Mouse (Mus musculus) layer of hippocampus, adult 9-11 months (tissue): Measurements from ENCODE around the gene Wnk2.

ENCODE experiments used
- DNase-seq: peaks from one replicate; pipeline ENCODE4 v3.0.0; 2022

The Wnk2 gene

DNA sequence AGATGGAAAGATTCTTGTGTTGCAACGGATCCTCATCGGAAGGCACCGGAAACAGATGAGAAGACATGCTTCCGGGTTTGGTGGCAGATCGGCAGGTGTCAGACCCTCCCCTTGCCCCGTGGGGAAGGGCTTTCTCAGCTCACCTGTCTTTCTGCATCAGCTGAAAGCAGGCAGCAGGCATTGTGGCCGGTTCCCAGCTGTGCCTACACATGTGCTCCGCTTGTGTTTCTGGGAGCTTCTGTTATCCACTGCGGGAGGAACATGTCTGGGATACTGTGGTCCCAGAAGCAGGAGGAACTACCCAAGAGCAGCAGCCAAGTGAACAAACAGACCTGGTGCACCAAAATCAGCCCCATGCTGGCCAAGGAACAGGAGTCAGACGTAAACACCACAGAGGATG lies 27.7 kb upstream of the Wnk2 start:
- no peak for DNase-seq

DNA sequence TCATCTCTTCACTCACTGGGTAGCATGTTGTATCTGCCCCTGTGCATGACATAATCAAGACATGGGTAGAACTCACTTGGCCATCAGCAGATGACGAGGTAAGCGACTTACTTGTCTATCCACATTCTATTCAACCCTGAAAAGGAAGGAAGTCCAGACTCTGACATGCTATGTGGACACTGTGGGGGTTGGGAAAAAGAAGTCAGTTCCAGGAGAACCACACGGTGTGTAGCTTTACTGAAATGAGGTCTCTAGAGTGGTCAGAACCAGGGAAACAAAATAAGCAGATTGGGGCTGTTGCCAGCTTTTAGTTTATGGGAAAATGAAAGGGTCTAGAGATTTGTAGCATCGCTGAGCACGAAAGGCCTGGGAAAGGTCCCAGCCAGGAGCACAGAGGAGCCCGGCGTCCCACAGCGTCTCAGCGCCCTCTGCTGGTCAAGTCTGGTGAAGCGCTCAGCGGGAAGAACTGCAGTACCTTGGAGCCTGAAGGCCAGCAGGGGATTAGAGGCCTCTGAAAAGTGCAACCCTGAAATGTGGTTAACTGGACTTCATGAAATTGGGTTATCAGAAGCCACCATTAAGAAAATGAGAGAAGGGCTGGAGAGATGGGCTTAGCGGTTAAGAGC lies 25.3 kb upstream of the Wnk2 start:
- peak; percentile 77 for DNase-seq

DNA sequence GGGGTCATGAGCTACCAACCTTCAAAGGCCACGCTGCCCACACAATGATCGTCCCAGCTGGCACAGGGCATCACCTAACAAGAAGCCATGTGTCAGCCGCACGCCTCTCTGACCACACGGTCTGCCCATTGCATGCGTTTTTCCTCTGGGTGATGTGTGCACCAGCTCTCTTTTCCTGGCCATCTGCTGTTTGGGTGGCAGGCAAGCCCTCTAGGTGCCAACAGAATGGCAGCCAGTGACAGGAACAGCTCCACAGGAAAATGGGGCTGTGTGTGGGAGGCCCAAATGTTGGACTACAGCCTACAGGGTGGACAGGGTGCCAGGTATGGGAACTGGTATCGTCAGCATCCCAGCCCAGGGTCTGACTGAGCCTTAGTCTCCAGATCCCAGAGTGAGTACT lies 24.5 kb upstream of the Wnk2 start:
- DNase-seq: peak; percentile 71

DNA sequence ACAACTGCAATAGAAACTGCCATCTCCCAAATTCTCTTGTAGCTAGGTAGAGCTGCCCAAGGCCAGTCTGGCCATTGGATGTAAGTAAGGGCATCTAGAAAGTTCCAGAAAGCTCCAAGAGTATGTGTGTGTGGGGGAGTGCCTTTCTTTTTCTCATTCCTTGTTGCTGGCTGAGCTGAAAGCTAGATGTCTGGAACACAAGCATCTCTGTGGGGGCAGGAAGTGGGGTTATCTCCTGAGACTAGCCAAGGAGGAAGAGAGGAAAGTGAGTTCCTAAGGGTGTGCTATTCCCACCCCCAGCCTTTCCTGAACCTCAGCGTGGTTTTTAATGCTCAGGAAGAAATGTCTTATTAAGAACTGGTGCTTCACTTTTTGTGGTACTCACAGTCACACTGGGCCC lies 23.9 kb upstream of the Wnk2 start:
- DNase-seq: no peak

DNA sequence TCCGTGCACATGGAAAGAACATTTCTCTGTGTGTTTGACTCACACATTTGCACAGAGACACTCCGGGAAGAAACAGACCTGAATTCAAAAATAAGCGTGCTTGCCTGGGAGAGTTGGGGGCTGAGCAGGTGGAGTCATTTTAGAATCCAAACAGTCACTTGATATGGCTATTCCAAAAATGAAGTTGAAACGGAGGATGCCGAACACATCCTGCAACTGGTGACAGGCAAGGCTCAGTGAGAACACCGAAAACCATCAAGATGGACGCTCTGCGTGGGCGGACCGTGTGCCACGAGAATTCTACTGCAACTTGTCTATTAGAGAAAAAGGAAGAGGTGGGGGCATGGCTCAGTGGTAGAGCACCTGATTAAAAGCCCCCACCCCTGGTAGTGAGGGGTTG lies 22.8 kb upstream of the Wnk2 start:
- DNase-seq: no peak

DNA sequence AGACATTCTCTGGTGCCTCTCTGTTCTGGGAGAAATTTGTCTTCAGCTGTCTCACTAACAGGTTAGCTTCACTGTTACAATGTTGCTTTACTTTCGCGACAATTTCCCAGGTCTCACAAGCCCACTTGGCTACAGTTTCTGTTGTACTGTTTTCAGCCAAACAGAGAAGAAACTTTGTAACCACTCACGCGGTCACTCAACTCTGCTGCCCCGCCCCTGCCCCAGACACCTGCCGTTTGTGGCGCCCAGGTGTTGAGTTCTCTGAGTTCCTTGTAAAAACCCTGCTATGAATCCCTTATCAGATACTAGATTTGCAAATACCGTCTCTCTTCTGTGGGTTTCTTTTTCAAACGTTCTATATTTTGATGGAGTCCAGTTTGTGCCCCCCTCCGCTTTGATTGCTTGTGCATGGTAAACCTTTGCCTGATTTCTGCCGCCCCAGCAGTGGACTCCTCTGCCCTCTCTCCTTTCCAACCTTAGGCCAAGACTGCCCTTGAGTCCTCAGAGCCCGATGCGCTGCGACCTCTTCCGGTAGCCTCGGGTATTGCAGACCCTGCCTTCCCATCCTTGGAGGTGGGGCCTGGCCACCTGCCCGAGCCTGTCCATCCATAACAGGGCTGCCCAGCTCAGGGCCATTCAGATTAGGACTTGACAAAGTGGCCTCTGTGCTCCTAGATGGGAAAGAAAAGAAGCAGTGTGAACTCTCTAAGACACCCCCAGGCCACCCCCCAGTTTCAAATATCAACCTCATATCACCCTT lies 21.8 kb upstream of the Wnk2 start:
- peak; percentile 81 for DNase-seq

DNA sequence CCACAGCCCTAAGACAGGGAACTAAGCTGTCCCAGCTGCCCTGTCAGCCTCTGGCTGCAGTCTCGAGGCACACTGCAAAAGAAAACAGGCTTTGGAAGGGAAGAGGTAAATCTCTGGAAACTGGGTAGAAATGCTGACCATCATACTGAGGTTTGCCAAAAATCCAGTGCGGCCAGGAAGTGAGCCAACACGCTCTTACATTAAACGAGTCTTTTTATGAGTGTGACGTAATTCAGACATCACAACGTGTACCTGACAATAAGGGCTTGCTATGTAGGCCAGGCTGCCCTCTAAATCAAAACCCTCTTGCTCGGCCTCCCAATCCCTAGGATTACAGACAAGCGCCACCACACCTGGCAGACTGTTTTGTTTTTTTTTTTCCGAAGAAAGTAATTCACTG lies 19.3 kb upstream of the Wnk2 start:
- DNase-seq: no peak

DNA sequence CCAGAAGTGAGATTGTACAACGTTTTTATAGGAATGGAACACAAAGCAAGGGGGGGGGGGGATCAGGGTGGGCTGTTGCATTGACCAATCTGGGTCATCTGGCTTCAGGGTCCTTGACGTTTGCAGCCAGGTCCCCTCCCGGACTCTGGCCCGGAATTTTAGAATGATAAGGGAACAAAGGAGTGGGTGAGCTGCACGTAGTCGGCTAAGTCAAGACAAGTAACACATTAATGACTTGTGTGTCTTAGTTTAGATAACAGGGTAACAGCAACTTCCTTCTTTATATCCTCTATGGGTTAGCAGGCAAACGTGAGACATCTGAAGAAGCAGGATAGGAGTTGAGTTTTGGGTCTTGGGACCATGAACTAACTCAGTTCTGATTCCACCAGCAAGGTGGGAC lies 15.8 kb upstream of the Wnk2 start:
- no peak for DNase-seq

DNA sequence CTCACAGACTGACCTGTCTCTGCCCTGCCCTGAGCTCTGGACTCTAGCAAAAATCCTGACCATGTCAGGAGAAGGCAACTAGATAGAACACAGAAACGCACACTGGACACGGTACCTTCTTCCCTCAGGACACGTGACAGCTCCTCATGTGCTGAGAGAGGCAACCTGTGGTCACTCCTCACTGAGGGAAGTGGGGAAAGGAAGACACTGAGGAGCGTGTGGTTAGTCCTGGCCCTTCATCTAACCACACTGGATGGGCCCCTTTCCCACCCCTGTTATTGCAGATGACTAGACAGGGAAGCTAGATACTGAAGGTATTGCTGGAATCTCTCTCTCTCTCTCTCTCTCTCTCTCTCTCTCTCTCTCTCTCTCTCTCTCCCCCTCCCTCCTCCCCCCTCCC lies 14.9 kb upstream of the Wnk2 start:
- no peak for DNase-seq

DNA sequence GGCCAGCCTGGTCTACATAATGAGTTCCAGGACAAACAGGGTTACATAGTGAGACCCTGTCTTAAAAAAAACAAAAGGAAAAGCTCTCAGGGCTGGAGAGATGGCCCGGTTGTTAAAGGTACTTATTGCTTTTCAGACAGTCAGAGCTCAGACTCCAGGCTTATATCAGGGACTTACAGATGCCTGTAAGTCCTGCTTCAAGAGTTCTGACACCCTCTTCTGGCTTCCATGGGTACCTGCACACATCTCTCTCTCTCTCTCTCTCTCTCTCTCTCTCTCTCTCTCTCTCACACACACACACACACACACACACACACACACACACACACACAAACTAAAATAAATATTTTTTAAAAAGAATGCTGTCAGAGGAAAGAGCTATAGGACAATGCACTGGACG lies 13.4 kb upstream of the Wnk2 start:
- no peak for DNase-seq

DNA sequence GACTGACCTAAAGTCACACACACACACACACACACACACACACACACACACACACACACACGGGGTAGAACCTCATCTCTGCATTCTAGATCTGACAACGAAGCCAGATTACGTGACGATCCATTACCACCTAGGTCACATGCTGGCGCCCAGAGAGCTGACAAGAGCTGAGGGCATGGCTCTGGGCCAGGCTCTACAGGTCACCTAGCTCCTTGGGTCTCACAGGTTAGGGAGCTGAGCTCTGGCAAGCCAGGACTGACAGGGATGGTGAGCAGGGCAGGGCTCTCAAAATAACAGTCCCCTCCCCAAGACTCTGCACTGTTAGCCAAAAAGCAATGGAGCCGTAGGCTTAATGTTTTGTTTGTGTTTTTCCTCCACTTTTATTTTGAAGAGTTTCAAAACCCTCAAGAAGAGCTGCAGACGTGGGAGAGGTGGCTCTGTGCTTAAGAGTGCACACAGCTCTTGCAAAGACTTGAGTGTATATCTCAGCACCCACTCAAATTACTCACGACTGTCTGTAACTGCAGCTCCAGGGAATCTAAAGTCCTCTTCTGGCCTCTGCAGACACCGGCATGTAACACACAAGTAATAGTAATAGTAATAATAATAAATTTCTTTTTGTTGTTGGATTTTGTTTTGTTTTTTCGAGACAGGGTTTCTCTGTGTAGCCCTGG lies 10.4 kb upstream of the Wnk2 start:
- no peak for DNase-seq

DNA sequence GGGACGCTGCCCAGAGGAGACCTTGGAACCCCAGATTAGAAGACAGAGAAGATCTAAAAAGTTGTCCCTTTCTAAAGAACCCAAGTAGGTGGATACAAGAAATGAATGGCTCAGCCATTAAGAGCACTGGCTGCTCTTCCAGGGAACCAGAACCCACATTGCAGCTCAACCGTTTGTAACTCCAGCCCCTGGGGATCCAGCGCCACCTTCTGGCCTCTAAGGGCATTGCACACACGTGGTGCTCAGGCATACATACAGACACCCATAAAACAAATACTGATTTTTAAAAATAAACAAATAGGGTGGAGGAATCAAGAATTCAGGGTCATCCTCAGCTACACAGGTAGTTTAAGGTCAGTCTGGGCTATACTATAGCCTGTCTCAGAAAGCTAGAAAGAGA lies 8.8 kb upstream of the Wnk2 start:
- no peak for DNase-seq

DNA sequence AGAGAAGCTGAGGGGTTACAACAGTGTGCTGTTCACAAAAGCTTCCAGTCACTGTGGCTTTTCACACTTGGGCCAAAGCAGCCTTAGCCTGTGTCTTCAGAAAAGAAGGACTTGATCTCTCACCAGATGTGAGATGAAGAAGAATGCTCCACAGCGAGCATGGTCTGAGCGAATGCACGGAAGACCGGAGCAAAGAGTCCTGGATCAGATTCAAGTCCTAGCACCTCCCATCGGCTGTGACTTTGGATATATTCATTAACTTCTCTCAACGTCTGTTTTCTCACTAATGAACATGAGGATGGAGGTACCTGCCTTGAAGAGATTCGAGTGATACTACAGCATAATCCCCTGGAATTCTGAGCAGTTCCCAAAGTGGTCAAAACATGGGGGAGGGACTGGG lies 6.8 kb upstream of the Wnk2 start:
- no peak for DNase-seq

DNA sequence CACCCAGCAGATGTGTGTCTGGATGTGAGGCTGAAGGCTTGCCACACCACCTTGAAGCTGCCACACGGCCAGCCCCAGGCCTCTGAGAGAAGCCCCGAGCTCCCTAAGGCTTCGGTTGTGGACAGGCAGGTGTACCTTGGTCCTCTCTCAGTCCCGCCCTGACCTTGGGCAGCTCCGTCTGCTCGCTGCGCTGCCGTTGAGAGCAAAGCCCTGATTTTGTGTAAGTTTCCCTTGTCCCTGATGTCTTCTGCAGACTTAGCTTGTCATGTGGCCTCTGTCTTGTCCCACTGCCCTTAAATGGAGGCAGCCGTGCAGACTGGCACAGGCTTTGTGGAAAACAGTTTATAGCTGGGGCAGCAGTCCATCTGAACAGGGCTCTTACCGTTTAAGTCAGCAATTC lies 6.2 kb upstream of the Wnk2 start:
- no peak for DNase-seq

DNA sequence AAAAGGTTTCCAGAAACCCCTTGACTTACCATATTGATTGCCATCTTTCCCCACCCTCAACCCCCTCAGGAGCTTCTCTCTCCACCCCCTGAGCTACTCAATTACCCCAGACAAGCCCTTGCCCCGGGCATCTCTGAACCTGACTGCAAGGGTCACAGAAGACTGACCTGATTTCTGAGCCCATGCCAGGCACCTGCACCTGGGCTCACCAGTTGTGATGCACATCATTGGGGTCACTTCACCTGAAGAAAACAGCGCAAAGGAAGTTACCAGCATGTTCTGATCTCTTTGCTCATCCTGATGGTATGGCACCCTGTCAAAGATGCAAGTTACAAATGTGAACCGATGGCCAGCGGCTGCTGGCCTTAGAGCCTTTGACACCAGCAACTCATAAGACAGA lies 873 bp upstream of the Wnk2 start:
- DNase-seq: no peak

DNA sequence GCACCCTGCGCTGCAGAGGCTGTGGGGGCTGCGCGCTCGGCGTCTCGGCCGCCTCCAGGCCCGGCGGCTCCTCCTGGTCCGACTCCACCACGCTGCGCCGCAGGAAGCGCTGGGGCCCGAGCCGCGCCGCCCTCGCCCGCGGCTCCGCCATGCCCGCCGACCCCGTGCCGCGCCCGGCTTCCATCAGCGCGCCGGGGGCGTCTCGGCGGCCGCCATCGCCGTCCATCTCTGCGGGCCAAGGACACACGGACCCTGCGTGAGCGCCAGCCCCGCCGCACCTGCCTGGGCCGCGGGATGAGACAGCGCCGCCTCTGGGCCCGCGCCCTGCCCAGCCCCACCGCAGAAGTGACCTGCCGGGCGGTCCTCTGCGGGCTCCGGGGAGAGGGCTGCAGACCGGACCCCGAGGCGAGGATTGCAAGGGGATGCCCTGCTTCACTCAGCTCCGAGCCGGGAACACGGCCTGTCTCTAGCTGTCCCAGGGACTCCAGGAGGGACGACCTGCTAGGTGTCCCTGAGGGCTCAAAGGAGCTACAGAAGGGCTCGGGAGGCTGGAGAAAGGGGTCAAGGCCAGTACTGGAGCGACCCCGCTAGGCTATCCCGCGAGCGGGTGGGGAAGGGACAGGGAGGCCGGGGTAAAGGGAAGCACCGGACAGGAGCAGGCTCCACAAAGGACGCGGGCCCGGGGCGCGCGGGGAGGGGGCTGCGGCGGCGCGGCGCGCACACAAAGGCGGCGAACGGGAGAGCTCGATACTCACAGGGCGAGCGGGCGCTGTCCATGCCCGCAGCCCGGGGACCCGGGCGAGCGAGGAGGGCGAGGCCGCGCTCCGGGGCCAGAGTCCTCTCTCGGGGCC lies 582 bp downstream of the Wnk2 start:
- DNase-seq: peak; percentile 24

DNA sequence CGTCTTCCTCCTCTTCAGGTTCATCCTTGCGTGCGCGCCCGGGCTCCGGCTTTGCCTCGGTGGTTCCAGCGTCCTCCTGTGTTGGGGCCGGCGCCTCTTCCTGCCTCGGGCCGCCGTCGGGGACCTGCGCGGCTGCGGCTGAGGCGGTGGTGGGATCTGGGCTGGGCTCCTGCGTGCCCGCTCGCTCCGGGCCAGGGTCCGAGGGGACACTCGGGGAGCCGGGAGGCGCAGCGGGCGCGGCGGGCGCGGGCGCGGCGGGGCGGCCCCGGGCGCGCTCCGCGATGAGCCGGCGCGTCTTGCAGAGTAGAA lies 1.2 kb downstream of the Wnk2 start:
- no peak for DNase-seq

DNA sequence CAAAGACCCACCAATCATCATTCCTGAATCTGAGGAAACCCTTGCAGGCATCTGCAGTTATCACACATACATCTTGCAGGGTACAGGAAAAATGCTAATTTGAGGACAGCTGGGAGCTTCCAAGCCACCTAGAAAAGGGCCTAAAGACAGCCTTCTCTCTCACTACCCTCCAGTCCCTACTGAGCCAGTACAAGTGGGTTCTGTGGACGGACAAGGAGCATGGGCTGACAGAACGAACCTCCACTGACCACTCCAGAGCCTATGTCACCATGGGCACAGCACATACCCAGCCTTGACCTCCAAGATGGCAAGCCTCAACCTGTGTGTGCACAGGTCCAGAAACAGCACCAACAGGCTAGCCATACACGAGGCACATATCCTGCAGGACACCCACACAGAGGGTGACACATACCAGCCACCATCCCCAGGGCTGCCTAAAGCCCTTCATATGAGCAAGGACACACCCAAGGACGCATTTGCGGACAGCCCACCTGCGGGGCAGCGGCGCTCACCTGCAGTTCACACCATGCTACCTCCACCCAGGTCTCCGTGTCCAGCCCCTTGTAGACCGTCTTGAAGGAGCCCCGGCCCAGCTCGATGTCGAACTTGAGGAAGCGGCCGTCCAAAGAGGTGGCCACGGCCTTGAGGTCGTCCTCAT lies 1.6 kb downstream of the Wnk2 start:
- no peak for DNase-seq

DNA sequence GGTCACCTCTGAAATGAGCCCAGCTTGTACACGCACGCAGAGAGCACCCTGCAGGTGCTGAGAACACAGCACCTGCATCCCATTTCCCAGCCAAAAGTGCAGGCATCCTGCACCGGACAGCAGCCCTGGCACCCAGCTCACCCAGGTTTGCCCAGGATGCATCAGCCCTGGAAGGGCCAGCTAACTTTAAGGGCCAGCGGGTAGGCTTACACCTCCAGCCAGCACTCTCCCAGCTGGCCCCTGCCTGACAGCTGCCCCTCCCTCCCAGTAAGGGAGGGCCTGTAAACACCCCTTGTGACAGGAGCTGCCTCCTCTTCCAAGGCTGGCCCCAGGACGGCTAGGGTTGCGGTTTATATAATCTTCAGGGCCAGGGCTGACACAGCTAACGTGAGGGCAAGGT lies 2.4 kb downstream of the Wnk2 start:
- no peak for DNase-seq

DNA sequence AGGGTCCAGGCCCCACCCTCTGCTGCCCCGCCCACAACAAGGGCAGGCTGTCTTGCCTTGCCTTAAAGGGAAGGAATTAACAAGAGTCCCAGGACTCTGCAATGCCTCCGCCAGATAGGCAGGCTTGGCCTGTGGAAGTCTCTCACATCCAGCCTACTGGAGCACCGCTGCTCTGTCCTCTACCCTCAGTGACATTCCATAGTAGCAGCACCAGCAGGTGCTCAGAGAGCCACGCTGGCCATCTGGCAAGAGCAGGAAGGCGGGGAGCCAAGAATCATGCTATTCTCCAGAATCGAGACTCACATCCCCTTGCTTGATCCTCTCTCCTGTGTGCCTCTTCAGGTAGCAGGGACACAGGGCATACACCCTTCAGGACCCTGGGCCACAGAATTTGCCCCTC lies 3.4 kb downstream of the Wnk2 start:
- no peak for DNase-seq

DNA sequence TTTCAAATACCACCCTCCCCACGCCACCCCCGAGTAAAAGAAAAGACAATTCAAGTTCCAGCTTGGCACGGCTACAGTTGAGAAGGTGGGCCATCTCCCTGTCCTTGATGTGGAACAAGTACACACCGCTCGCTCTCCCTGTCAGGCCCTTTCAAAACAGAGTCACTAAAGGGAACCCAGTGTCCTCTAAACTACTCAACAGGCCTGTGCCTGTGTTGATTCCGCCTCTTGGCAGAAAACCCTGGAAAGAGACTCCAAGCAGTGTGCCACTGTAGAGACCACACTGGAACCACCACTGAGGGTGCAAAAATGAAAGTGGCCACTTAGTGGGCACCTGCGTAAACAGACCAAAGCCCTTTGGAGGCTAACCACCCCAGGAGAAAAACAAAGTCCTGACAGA lies 4.5 kb downstream of the Wnk2 start:
- DNase-seq: no peak

DNA sequence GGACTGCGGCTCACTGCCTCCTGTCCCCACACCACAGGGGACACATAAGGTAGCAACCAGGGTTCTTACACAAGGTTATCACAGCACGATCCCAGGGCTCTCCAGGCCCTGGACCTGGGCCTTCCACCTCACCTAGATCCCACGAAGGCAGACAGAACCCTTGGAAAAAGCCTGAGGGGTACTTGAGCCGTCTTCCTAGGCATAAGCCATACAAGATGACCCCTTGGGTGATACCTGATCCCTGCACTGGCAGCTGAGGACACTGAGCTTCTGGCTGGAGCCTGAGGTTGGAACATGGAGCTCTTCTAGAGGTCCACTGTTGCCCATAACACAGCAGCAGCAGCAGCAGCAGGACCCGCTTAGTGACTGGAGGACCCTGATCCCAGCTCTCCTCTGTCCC lies 5.4 kb downstream of the Wnk2 start:
- DNase-seq: no peak

DNA sequence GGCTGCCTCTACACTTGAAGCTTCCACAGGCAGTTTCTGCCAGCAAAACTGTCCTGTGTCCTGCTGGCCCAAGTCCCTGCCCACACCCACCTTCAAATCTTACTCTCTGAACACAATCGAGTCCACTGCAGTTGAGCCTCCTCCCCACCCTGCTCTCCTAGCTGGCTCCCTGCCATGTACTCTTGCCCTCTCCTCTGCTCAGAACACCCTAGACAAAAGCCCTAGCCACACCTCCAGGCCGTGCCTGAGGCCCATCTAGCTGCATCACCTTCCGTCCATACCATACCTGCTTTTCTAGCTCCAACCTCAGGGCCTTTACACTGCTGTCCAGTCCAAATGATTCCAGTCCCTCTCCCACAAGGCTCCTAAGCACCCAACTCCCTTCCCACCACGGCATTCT lies 7.2 kb downstream of the Wnk2 start:
- no peak for DNase-seq
